Mouse (Mus musculus) right cerebral cortex, postnatal 14 days (tissue): Measurements from ENCODE around the gene Ubald2.

Source experiments
- DNase-seq: peaks from one replicate; pipeline ENCODE4 v3.0.0; 2022

The Ubald2 gene

GRCm38 (mm10) chr11:116434287-116434966, 533 bp downstream of the Ubald2 start:
- peak; percentile 61 for DNase-seq

DNA sequence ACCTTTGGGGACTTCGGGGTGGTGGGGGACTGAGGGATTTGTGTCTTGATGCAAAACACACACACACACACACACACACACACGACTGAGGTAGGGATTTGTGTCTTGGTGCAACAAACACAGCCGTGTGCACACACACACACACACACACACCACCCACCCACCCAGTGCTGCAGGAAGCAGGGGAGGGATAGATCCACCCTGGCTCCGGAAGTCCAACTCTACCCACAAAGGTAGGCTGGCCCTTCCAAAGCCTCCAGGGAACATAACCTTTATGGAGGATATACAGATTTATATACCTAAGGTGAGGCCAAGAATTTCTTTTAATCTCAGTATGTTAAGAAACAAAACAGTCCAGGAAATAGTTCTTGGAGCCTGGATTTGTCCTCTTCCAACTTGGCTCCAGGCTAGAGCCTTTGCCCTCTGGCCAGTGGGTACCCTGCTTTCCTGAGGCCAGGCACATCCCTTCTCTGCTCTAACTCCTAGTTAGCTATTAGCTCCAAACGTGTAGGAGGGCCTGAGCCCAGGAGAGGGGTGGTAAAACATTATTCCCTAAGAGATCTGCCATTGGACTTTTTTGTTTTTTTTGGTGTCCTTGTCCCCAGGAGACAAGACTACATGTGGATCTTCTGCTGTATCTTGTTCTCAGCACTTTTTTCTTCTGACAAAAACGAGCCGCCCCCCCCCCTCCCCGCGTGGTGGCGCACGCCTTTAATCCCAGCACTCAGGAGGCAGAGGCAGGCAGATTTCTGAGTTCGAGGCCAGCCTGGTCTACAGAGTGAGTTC, 1.3 kb downstream of the Ubald2 start:
- no peak for DNase-seq

- no peak for DNase-seq
Observed at GRCm38 (mm10) chr11:116435992-116436724, 2.3 kb downstream of the Ubald2 start.

GRCm38 (mm10) chr11:116436725-116437331, 2.9 kb downstream of the Ubald2 start:
- DNase-seq: no peak

DNA sequence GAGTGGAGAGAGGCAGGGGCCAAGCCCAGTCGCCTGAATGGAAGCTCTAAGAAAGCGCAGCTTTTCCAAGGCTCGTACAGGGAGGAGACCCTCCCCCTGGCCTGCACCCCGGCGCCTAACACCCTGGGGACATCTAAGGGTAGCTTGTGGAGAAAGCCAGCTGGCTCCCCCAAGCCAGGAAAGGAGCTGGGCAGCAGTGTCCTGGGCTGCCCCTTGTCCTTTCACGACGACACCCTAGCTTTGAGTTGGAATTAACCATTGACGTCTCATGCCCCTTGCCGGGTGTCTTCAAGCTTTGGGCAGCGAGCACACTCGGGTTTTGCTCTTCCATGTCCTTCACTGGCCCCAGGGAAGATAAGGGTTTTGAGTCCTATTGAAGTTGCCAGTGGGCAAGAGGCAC, 3.6 kb downstream of the Ubald2 start:
- DNase-seq: no peak

- no peak for DNase-seq
Observed at GRCm38 (mm10) chr11:116439269-116440240, 5.7 kb downstream of the Ubald2 start.

DNA sequence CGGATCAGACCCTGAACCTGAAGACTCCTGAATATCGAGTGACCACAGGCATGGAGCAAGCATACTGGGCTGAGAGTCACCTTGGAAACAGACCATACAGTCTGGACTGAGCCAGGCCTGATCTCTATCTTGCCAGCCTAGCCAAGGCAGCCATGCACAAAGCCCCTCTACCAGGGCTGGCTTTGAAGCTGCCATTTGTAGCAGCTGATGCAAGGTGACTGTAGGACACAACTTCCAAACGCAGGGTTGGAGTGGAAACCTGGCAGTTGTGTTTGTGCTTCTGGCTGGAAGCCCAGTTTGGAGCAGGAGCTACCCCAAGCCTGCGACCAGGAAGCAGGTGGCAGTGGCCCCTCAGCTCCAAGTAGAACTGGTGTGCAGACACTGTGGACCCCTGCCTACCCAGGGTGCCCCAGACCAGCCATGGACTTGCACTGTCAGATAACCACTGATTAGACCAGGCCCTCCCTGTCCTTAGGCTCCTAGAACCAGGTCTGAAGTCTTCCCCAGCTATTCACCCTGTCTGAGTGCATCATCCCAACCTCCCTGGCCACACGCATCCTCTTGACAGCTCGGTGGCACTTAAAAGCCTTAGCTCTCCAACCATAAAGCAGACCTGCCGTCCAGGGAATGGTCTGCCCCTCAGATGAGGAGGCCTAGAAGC, 6.6 kb downstream of the Ubald2 start:
- no peak for DNase-seq

- no peak for DNase-seq
Observed at GRCm38 (mm10) chr11:116442129-116442866, 8.4 kb downstream of the Ubald2 start.

DNA sequence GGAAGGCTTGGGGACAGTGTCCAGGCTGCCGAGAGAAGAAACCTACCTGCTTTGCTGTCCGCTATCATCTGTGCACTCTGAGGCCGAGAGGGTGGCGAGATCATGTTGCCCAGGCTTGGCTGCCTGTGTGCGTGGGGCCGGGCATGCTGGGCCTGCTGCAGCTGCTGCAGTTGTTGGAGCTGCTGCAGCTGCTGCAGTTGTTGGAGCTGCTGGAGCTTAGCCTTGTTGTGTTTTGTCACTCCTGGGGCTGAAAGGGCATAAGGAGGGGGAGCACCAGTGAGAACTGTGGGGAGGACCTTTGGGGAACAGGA, 8.9 kb downstream of the Ubald2 start:
- DNase-seq: no peak

GRCm38 (mm10) chr11:116443311-116443710, 9.4 kb downstream of the Ubald2 start:
- no peak for DNase-seq

DNA sequence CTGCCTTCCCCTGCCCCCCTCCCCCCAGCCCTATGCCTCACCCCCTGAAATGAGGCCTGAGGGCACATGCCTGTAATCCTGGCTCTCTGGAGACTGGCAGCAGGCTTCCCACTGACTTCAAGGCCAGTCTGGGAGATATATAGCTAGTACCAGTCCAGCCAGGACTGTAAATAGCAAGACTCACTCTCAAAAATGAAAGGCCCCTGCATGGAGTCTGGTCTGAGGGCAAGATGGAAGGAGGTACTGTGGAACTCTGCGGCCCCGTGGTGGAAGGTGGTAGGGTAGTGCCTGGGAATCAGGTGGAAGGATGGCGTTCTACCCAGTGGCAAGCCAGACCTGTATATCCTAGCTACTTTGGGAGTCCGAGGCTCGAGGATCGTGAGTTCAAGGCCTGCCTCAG, 10.0 kb downstream of the Ubald2 start:
- DNase-seq: no peak

DNA sequence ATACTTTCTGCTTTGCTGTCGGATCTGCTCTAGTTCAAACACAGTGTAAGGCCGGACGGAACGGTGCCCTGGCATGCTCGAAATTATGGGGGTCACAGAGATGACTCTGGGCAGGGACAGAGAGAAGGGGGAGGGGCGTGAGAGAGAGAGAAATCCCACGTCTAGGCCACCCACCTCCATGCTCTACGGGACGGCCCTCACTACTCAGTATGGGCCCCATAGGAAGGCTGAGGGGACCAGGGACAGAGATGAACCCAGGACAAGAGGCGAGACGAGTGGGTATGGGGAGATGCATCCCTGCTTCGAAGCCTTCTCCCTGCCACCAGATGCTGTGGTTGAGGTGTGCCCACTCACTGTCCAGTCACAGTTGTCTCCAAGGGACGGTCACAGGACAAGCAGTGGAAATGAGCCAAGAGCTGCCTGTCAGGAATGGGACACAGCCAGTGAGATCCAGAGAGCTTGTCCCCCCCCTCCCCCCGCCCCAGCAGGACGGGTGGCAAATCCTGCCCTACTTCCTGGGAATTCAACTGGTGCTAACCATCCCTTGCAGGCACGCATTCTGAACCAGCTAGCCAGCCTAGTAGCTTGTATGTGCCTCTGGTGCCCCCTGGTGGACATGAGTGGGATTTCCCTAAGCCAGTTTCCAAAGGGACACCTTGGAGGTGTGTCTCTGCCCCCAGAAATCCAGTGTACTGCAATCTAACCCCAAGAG, 11.9 kb downstream of the Ubald2 start:
- peak; percentile 94 for DNase-seq

GRCm38 (mm10) chr11:116446308-116446887, 12.5 kb downstream of the Ubald2 start:
- no peak for DNase-seq

- DNase-seq: no peak
Observed at GRCm38 (mm10) chr11:116447822-116448221, 13.9 kb downstream of the Ubald2 start.

- DNase-seq: no peak
Observed at GRCm38 (mm10) chr11:116449341-116449740, 15.4 kb downstream of the Ubald2 start.

DNA sequence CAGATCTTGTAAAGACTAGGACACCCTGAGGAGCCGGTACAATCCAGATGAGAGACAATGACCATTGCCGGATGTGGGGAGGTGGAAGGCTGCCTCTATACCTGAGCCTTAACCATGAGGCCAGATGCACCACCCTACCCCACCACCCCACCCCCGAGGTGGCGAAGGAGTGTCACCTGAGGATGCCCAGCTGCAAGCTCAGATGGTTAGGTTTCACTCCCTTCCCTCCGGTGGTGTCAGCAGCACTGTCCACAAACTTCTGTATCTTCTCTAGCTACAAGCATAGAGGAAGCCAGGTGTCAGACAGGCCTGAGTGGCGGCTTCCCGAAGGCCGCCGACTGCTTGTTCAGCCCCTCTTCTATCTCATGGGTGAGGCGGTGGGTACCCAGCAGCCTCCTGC, 20.0 kb downstream of the Ubald2 start:
- DNase-seq: no peak

GRCm38 (mm10) chr11:116456234-116456633, 22.3 kb downstream of the Ubald2 start:
- no peak for DNase-seq

- no peak for DNase-seq
Observed at GRCm38 (mm10) chr11:116459786-116460185, 25.9 kb downstream of the Ubald2 start.

- no peak for DNase-seq
Observed at GRCm38 (mm10) chr11:116463338-116463737, 29.4 kb downstream of the Ubald2 start.

DNA sequence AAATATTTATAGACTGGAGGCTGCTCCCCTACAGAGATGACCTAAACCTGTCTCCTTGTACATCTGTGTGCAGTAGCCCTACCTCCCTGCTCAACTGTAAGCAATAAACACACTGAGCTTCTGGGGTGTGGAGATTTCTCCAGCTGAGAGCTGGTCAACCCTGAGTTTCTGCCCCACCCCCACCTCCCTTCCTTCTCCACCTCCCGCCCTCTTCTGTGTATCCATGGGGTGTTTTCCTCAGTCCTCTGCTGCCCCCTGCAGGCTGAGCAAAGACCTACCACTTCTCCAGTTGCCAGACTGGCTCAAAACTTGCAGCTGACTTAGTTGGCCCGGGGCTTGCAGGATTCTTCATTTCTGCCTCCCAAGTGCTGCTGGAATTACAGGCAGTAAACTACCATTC, 29.9 kb downstream of the Ubald2 start:
- peak; percentile 82 for DNase-seq
